Mouse (Mus musculus) lung, embryonic 16.5 days (tissue): Measurements from ENCODE around the gene Helt. TPM values are rescaled to one million over a fixed set of nuclear protein-coding genes. Genes with fewer than 3 reads are reported as not detected.

Source experiments
- ATAC-seq: fragments of 200-750 bp; cut with Nextera tagmentation; 2 replicates; pipeline ENCODE4 v1.8.0; 2017; ENCODE audit warnings: low read depth, mild to moderate bottlenecking, moderate library complexity
- H3K27ac ChIP-seq: fragments of 300-500 bp; sonication (generic); 2 replicates; pipeline ENCODE4 v1.5.1; 2014; ENCODE audit warnings: mild to moderate bottlenecking, control low read depth, low read length
- H3K27me3 ChIP-seq: fragments of 300-500 bp; sonication (generic); 2 replicates; pipeline ENCODE4 v1.6.1; 2014; ENCODE audit warnings: low read depth, low read length, mixed read lengths; ENCODE audit not compliant: control insufficient read depth, insufficient read depth
- H3K36me3 ChIP-seq: fragments of 300-500 bp; sonication (generic); 2 replicates; pipeline ENCODE4 v1.6.1; 2014; ENCODE audit warnings: low read length; ENCODE audit not compliant: control insufficient read depth, insufficient read depth
- H3K4me1 ChIP-seq: fragments of 300-500 bp; sonication (generic); replicated peaks from 2 replicates; pipeline ENCODE4 v1.6.1; 2014; ENCODE audit warnings: low read length, mixed read lengths; ENCODE audit not compliant: control insufficient read depth, insufficient read depth
- H3K4me2 ChIP-seq: fragments of 300-500 bp; sonication (generic); 2 replicates; pipeline ENCODE4 v1.6.1; 2014; ENCODE audit warnings: low read depth, low read length, control low read depth
- H3K4me3 ChIP-seq: fragments of 300-500 bp; sonication (generic); 2 replicates; pipeline ENCODE4 v1.5.1; 2014; ENCODE audit warnings: mild to moderate bottlenecking, low read length, control low read depth
- H3K9ac ChIP-seq: fragments of 300-500 bp; sonication (generic); 2 replicates; pipeline ENCODE4 v1.6.1; 2014; ENCODE audit warnings: low read length, control low read depth
- H3K9me3 ChIP-seq: fragments of 300-500 bp; sonication (generic); 2 replicates; pipeline ENCODE4 v1.6.1; 2016; ENCODE audit warnings: low read length; ENCODE audit not compliant: control insufficient read depth
- WGBS: fragments of 180-500 bp; shearing (Covaris S2); extraction: QIAGEN DNeasy Blood & Tissue Kit; methylation state at CpG from one replicate; pipeline ENCODE4 v1.1.7; 2014; 5-methylcytosine and 5-hydroxymethylcytosine counted together
- polyA plus RNA-seq: library from polyadenylated mRNA; unstranded; fragments of >200 nt; fragmentation: Nextera tagmentation; extraction: Ambion mirVana; gene quantifications from 2 replicates; pipeline ENCODE4 v1.2.1, GENCODE M21; 2015

Helt gene
- polyA plus RNA-seq, 1 experiment from 2014 or later = not detected

DNA sequence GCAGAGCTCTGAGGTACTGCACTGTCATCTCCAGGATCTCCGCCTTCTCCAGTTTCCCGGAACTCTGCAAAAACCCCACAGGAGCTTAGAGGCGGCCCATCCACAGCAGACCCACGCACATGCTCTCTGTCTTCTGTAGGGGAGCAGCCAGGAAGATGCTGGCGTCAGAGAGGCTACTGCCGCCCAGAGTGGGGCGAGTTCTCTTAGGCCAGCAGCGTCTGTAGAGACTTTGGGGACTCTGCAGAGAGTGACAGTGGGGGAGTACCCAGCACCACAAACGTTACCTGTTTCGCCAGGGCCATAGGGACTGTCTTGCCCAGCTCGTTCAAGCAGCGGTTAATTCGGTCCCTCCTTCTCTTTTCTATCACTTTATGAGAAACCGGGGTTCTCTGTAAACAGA lies 1.3 kb downstream of the Helt start:
- no peak for ATAC-seq
- Histone ChIP-seq H3K27me3 (peaks cover 94% of the 10 kb centered on the region), H3K4me1 (0 out of 2 replicates have a peak, but pooled peaks cover 2% of the 10 kb centered on the region), H3K9ac (no peak overlapping the region), H3K4me3 (no peak overlapping the region), H3K9me3 (no peaks in the 10 kb centered on the region), H3K36me3 (no peaks in the 10 kb centered on the region), H3K27ac (no peak overlapping the region), H3K4me2 (no peak overlapping the region)
- 4% methylated on average over 14 of the region's 14 CpGs for WGBS

DNA sequence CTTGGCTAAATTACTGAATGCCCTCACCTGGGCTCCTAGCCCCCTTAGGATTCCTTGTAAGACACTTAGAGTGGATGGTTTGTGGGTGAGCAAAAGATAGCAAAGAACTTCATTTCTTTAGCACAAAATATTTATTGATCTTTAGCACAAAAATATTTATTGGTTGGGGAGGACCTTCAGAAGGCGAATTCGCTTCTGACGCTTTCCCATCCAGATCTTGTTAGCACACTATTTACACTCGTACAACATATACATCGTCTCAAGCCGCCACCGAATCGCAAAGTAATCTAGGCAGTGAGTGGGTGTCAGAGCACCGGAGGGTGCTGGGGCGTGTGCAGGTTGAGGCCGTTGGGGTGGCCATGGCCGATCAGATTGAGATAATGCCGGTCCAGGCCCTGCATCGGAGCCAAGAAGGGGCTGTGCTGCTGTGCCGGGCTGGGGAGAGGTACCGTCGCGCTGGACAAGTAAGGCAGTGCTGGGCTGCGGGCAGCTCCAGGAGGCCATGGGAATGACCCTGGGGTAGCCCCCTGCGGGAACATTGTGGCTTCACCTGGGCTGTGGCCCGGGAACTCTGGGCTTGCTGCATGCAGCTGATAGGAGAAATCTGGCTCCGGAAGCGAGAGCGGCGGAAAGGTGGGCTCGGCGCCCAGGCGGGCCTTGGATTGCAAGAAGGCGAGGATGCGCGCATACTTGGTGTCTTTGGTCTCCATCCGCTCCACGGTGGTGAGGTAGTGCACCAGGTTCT lies 2.4 kb downstream of the Helt start:
- no peak for ATAC-seq
- Histone ChIP-seq H3K4me1 (0 out of 2 replicates have a peak, but pooled peaks cover 2% of the 10 kb centered on the region), H3K4me3 (0 out of 2 replicates have a peak overlapping the region, but pooled peaks have one; percentile 4), H3K9me3 (no peaks in the 10 kb centered on the region), H3K9ac (no peak overlapping the region), H3K4me2 (no peak overlapping the region; the same call in 1 of the 2 replicates), H3K27ac (no peak overlapping the region), H3K27me3 (peaks cover 87% of the 10 kb centered on the region), H3K36me3 (no peaks in the 10 kb centered on the region)
- 2% methylated on average over 33 of the region's 33 CpGs for WGBS

DNA sequence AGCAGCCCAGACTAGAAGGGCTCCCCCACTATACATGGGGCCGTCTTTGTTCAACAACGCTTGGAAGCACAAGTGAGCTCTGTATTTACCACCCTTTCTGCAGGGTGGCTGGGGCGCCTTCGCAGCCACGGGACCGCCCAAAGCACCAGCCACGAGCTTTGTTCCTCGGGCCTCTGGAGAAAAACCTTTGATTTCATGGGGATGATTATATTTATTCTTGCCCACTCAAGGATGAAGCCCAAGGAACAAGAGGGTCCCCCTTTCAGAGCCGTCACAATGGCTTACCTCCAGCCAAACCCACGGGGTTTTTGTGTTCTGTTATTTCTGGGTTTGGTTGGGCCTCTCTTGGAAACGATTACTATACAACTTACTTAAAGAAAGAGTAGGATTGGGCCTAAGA lies 5.2 kb downstream of the Helt start:
- H3K36me3 ChIP-seq = no peaks in the 10 kb centered on the region
- no peak overlapping the region for H3K4me3 ChIP-seq
- peaks cover 59% of the 10 kb centered on the region for H3K27me3 ChIP-seq
- 43% methylated on average over 11 of the region's 11 CpGs for WGBS
- H3K9me3 ChIP-seq = no peaks in the 10 kb centered on the region
- H3K4me2 ChIP-seq = no peak overlapping the region
- 0 out of 2 replicates have a peak, but pooled peaks cover 2% of the 10 kb centered on the region for H3K4me1 ChIP-seq
- no peak overlapping the region for H3K9ac ChIP-seq
- no peak overlapping the region for H3K27ac ChIP-seq
- ATAC-seq = no peak

DNA sequence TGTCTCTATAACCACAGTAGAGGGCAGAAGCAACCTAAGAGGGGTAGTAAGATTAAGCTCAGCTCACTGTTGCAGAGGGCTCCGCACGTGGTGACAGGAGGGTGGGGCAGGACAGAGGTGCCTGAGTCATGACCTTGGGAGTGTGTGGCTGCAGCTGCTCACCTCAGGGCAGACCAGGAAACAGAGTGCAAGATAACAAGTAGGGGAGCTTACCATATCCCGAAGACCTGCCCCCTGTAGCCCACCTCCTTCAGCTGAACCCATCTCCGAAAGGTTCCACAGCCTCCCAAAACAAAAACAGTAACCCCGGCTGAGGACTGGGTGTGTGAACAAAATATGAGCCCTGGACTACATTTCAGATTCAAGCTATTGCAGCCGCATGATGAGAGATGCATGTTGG lies 6.5 kb downstream of the Helt start:
- no peaks in the 10 kb centered on the region for H3K9me3 ChIP-seq
- H3K27ac ChIP-seq = no peak overlapping the region
- H3K4me1 ChIP-seq = 0 out of 2 replicates have a peak, but pooled peaks cover 4% of the 10 kb centered on the region
- ATAC-seq = no peak
- no peak overlapping the region for H3K9ac ChIP-seq
- H3K4me2 ChIP-seq = no peak overlapping the region
- H3K27me3 ChIP-seq = peaks cover 47% of the 10 kb centered on the region
- no peak overlapping the region for H3K4me3 ChIP-seq
- no peaks in the 10 kb centered on the region for H3K36me3 ChIP-seq
- WGBS = 86% methylated on average over 6 of the region's 6 CpGs

DNA sequence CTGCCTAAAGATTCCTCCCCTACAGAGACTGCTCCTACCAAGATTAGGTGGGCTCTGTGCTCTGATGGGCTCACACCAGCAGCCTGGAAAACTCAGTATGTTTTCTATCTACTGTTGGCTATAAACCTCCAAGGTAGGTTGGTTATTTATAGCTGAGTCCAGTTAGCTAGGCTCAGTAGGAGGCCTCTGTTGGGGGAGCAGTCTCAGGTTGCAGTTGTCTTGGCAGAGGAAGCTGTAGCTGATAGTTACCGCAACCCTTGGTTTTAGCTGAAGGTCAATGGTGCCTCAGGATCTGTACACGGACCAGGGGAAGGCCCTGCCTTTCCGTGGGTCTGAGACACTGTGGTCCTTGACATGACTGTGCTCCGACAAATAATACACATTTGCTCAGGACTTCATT lies 8.5 kb downstream of the Helt start:
- Histone ChIP-seq H3K9me3 (no peaks in the 10 kb centered on the region), H3K4me1 (0 out of 2 replicates have a peak, but pooled peaks cover 2% of the 10 kb centered on the region), H3K27ac (no peak overlapping the region), H3K36me3 (no peaks in the 10 kb centered on the region), H3K9ac (no peak overlapping the region), H3K4me2 (no peak overlapping the region), H3K4me3 (no peak overlapping the region), H3K27me3 (peaks cover 26% of the 10 kb centered on the region)
- no peak for ATAC-seq
- 84% methylated on average over 4 of the region's 4 CpGs for WGBS

DNA sequence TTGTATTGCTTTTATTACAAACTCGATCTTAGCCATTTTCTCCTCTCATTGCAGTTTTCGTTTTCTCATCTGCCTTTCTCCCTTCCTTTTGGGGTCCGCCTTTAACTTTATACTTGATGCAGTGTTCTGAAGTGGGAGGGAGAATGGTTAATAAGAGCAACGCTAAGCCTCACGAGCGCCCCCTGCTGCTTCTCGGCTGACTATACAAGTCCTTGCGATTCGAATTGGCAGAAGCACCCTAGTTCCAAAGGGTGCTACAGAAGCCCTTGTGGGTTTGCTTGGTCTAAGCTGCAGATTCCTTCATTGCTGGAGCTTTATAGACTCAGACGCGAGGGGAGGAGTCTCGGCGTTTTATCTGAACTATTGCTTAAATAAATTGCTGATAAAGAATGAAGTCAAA lies 12.9 kb downstream of the Helt start:
- H3K4me1 ChIP-seq = 0 out of 2 replicates have a peak, but pooled peaks cover 2% of the 10 kb centered on the region
- H3K36me3 ChIP-seq = no peaks in the 10 kb centered on the region
- H3K9ac ChIP-seq = no peak overlapping the region
- no peak overlapping the region for H3K27ac ChIP-seq
- H3K4me2 ChIP-seq = no peak overlapping the region
- peak; percentile 91 for ATAC-seq
- H3K9me3 ChIP-seq = no peaks in the 10 kb centered on the region
- WGBS = 7% methylated on average over 13 of the region's 13 CpGs
- no peak overlapping the region for H3K4me3 ChIP-seq
- H3K27me3 ChIP-seq = no peaks in the 10 kb centered on the region

DNA sequence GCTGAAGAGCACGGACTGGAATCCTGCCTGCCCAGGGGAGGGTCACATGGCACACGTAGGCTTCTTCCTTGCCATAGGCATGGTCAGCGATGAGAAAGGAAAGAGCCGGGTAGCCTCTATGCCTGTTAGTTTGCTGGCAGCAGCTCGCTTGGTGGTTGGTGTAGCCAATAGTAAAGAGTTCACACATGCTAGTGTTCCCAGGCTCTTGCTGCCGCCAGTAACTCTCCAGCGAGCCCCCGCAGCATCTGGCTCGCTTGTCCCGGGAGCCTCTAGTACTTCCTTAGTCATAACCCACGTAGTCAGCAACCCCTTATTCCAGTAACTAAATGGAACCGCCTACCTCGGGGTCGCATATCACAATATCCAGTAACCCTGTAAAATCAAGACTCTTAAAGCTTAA lies 17.5 kb downstream of the Helt start:
- no peak overlapping the region for H3K27ac ChIP-seq
- H3K27me3 ChIP-seq = no peaks in the 10 kb centered on the region
- WGBS = 85% methylated on average over 14 of the region's 14 CpGs
- no peak overlapping the region for H3K4me2 ChIP-seq
- no peaks in the 10 kb centered on the region for H3K4me1 ChIP-seq
- no peak for ATAC-seq
- no peaks in the 10 kb centered on the region for H3K9me3 ChIP-seq
- no peak overlapping the region for H3K4me3 ChIP-seq
- H3K36me3 ChIP-seq = no peaks in the 10 kb centered on the region
- H3K9ac ChIP-seq = no peak overlapping the region

DNA sequence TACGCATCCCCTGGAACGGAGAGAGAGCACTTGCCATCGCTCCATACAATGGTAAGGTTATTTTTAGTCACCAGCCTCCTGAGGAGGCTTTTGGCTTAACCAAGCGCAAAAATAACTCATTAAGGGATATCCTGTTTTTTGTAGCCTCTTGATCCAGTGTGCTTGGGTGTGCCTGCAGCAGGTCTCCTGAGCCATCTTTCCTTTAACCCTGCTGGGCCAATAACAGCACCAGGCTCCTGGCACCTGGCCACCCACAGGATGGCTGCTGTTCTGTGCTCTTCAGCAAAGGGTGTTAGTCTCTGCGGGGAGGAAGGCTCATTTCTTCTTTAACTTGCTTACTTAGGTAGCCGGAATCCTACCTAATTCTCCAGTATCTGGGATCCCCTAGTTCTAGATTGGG lies 23.7 kb downstream of the Helt start:
- no peaks in the 10 kb centered on the region for H3K9me3 ChIP-seq
- no peak overlapping the region for H3K9ac ChIP-seq
- no peak overlapping the region for H3K4me2 ChIP-seq
- no peaks in the 10 kb centered on the region for H3K27me3 ChIP-seq
- H3K36me3 ChIP-seq = no peaks in the 10 kb centered on the region
- ATAC-seq = no peak
- WGBS = 60% methylated on average over 6 of the region's 6 CpGs
- H3K4me1 ChIP-seq = no peaks in the 10 kb centered on the region
- H3K27ac ChIP-seq = no peak overlapping the region
- no peak overlapping the region for H3K4me3 ChIP-seq

DNA sequence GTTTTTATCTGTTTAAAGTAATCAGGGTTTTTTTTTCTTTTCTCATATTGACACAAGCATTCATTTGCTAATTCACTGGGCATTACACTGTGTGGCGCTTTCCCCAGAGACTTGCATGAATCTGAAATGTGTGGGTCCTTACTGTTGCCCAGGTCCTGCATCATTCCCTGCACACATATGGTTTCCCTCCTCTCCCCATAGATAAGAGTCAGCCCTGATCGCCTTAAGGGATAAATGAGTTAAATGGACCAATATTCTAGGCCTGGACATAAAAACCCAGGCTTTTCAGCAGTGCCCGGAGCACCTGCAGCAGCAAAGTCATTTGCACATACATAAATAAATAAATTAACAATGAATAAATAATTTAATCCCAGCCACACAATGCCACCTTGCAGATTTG lies 24.3 kb downstream of the Helt start:
- no peaks in the 10 kb centered on the region for H3K4me1 ChIP-seq
- no peak overlapping the region for H3K4me2 ChIP-seq

More for the DNA sequence above, 24.3 kb downstream of the Helt start:
- no peak for ATAC-seq
- Histone ChIP-seq H3K9ac (no peak overlapping the region), H3K36me3 (no peaks in the 10 kb centered on the region), H3K4me3 (no peak overlapping the region), H3K27me3 (no peaks in the 10 kb centered on the region), H3K9me3 (no peaks in the 10 kb centered on the region), H3K27ac (no peak overlapping the region)
- WGBS = 70% methylated on average over 3 of the region's 3 CpGs
